Mouse (Mus musculus) intestine, embryonic 16.5 days (tissue): Measurements from ENCODE around the gene Synrg. TPM values are rescaled to one million over a fixed set of nuclear protein-coding genes. Genes with fewer than 3 reads are reported as not detected.

Experiments used
- polyA plus RNA-seq: library from polyadenylated mRNA; unstranded; fragments of >200 nt; fragmentation: Nextera tagmentation; extraction: Ambion mirVana; gene quantifications from 2 replicates; pipeline ENCODE4 v1.2.1, GENCODE M21; 2015

Synrg gene
- polyA plus RNA-seq, 1 experiment from 2014 or later: 6.6 TPM

Other genes with a start within 250 kb of the Synrg start
- gene Wfdc21, start 217.5 kb upstream of the Synrg start, polyA plus RNA-seq: 0.37 and 0.60 TPM in 2 replicates
- gene Heatr6, start 210.7 kb upstream of the Synrg start, polyA plus RNA-seq: 16.3 and 18.1 TPM in 2 replicates
- gene Hnf1b, start 114.4 kb upstream of the Synrg start, polyA plus RNA-seq: 9.0 and 9.8 TPM in 2 replicates
- 23.8 and 24.0 TPM in 2 replicates for gene Ddx52, start 22.4 kb upstream of the Synrg start, polyA plus RNA-seq
- 17.3 and 18.3 TPM in 2 replicates for gene Dusp14, start 104.8 kb downstream of the Synrg start, polyA plus RNA-seq
- 20.9 and 23.2 TPM in 2 replicates for gene Tada2a, start 165.2 kb downstream of the Synrg start, polyA plus RNA-seq
- 8.3 and 8.5 TPM in 2 replicates for gene Acaca, start 165.2 kb downstream of the Synrg start, polyA plus RNA-seq
- 0.17 TPM in 1 of 2 replicates, not detected in the other for gene Gm11437, start 203.0 kb downstream of the Synrg start, polyA plus RNA-seq